ENCODE assay signal across 24 mouse cellular contexts in the genomic region with DNA sequence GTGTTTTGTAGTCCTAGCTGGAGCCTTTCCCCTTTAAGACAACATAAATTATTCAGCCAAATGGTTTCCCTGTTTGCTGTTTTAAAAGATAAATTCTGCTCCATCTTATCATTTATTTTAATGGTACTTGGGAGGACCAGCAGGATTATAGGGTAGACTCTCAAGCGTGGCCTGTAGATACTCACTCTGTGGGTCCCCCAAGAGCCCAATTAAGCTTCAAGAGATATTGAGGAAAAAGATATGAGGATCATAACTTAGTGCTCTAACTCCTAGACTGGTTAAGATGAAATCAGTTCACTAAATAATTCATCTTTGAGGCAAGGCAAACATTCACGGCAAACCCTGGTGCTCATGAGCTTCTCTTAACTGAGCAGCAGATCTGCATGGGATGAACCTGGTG.
DNase-seq lines count a peak whose midpoint lies in the region; ATAC-seq lines count a peak whose summit lies in the region.
"Had no signal": no experiment of that assay in that cellular context is flagged by ENCODE, and none has a peak within 500 bp of the region (broad histone marks: within the 10 kb centered on the region; RNA-seq: fewer than 3 reads in every experiment).

No protein-coding gene starts in this region.

- 82% methylated on average over 2 of the region's 2 CpGs for WGBS in hindbrain, embryonic 13.5 days
- WGBS in hindbrain, embryonic 14.5 days, result 84% methylated on average over 2 of the region's 2 CpGs
- WGBS in midbrain, embryonic 15.5 days, result 67% methylated on average over 2 of the region's 2 CpGs
- 76% methylated on average over 2 of the region's 2 CpGs for WGBS in midbrain, embryonic 14.5 days
- 61% methylated on average over 2 of the region's 2 CpGs for WGBS in neural tube, embryonic 13.5 days

- no peak for DNase-seq in hindbrain, embryonic 14.5 days (ENCODE audit: low spot score)
- no peak for DNase-seq in midbrain, embryonic 14.5 days
- no peak for DNase-seq in neural tube, embryonic 10.5 days (ENCODE audit: extremely low spot score, low spot score)
- DNase-seq: adrenal gland, adult 8-10 months; adrenal gland, postnatal 14 days; adrenal gland, postnatal 36 days; B cell, adult 2 months; cerebellum, adult 11-12 months; cerebellum, adult 2 months; cerebellum, adult 9-10 months; cerebellum, postnatal 10 days; cerebellum, postnatal 25 days had no signal

- H3K4me2 ChIP-seq in hindbrain, embryonic 13.5 days, result no peak overlapping the region
- H3K4me2 ChIP-seq in hindbrain, embryonic 14.5 days (replicated peaks), result no peak overlapping the region
- no peak overlapping the region for H3K4me2 ChIP-seq in midbrain, embryonic 15.5 days
- H3K4me2 ChIP-seq in midbrain, embryonic 14.5 days (ENCODE audit: low read length), result no peak overlapping the region
- H3K4me2 ChIP-seq in neural tube, embryonic 13.5 days, result no peak overlapping the region
- H3K4me2 ChIP-seq: embryonic facial prominence, embryonic 12.5 days; forebrain, embryonic 13.5 days; forebrain, embryonic 15.5 days had no signal

- no peak overlapping the region for H3K27ac ChIP-seq in hindbrain, embryonic 13.5 days
- no peak overlapping the region for H3K27ac ChIP-seq in hindbrain, embryonic 14.5 days
- H3K27ac ChIP-seq in midbrain, embryonic 15.5 days, result no peak overlapping the region
- H3K27ac ChIP-seq in midbrain, embryonic 14.5 days (replicated peaks; ENCODE audit: low read depth, low read length), result no peak overlapping the region
- H3K27ac ChIP-seq in neural tube, embryonic 13.5 days (replicated peaks), result 0 out of 2 replicates have a peak overlapping the region, but pooled peaks have one; percentile 28
- H3K27ac ChIP-seq: embryonic facial prominence, embryonic 10.5 days; embryonic facial prominence, embryonic 12.5 days; forebrain, embryonic 13.5 days; forebrain, embryonic 15.5 days had no signal

- H3K9me3 ChIP-seq in hindbrain, embryonic 13.5 days, result no peaks in the 10 kb centered on the region
- no peaks in the 10 kb centered on the region for H3K9me3 ChIP-seq in hindbrain, embryonic 14.5 days (ENCODE audit: control insufficient read depth, low read length)
- no peaks in the 10 kb centered on the region for H3K9me3 ChIP-seq in midbrain, embryonic 15.5 days
- H3K9me3 ChIP-seq in midbrain, embryonic 14.5 days (ENCODE audit: control insufficient read depth, low read length), result no peaks in the 10 kb centered on the region
- no peaks in the 10 kb centered on the region for H3K9me3 ChIP-seq in neural tube, embryonic 13.5 days
- H3K9me3 ChIP-seq: embryonic facial prominence, embryonic 10.5 days; embryonic facial prominence, embryonic 12.5 days; forebrain, embryonic 13.5 days; forebrain, embryonic 15.5 days; G1E had no signal

- ATAC-seq in hindbrain, embryonic 13.5 days (ENCODE audit: low FRiP score), result peak; percentile 59; the same call in 1 of the 2 replicates
- ATAC-seq in hindbrain, embryonic 14.5 days (ENCODE audit: low FRiP score), result no peak
- peak; percentile 52; the same call in 1 of the 2 replicates for ATAC-seq in midbrain, embryonic 15.5 days (replicated peaks)
- no peak; the same call in 1 of the 2 replicates for ATAC-seq in midbrain, embryonic 14.5 days (ENCODE audit: low FRiP score, low TSS enrichment)
- no peak for ATAC-seq in neural tube, embryonic 13.5 days (ENCODE audit: low read depth)
- ATAC-seq: activated CD4-positive, CD25-positive, alpha-beta regulatory T cell, adult 4 months; CD4-positive, CD25-positive, alpha-beta regulatory T cell, adult 4 months; forebrain, embryonic 13.5 days; forebrain, embryonic 15.5 days; Patski had no signal

- H3K27me3 ChIP-seq in hindbrain, embryonic 13.5 days, result no peaks in the 10 kb centered on the region
- no peaks in the 10 kb centered on the region for H3K27me3 ChIP-seq in hindbrain, embryonic 14.5 days (ENCODE audit: control insufficient read depth, insufficient read depth, low read length)
- no peaks in the 10 kb centered on the region for H3K27me3 ChIP-seq in midbrain, embryonic 15.5 days (replicated peaks)
- no peaks in the 10 kb centered on the region for H3K27me3 ChIP-seq in midbrain, embryonic 14.5 days (ENCODE audit: control insufficient read depth, insufficient read depth, low read length)
- H3K27me3 ChIP-seq in neural tube, embryonic 13.5 days, result no peaks in the 10 kb centered on the region
- H3K27me3 ChIP-seq: CH12.LX; embryonic facial prominence, embryonic 12.5 days; forebrain, embryonic 13.5 days; forebrain, embryonic 15.5 days; Patski had no signal

- H3K4me3 ChIP-seq in hindbrain, embryonic 13.5 days, result no peak overlapping the region
- no peak overlapping the region for H3K4me3 ChIP-seq in hindbrain, embryonic 14.5 days (replicated peaks; ENCODE audit: low read length)
- no peak overlapping the region for H3K4me3 ChIP-seq in midbrain, embryonic 15.5 days
- no peak overlapping the region for H3K4me3 ChIP-seq in midbrain, embryonic 14.5 days (replicated peaks; ENCODE audit: low read depth, low read length)
- no peak overlapping the region for H3K4me3 ChIP-seq in neural tube, embryonic 13.5 days
- H3K4me3 ChIP-seq: embryonic facial prominence, embryonic 10.5 days; embryonic facial prominence, embryonic 12.5 days; forebrain, embryonic 13.5 days; forebrain, embryonic 15.5 days had no signal

- H3K9ac ChIP-seq in hindbrain, embryonic 13.5 days, result no peak overlapping the region
- no peak overlapping the region for H3K9ac ChIP-seq in hindbrain, embryonic 14.5 days
- H3K9ac ChIP-seq in midbrain, embryonic 15.5 days, result no peak overlapping the region
- H3K9ac ChIP-seq in midbrain, embryonic 14.5 days (replicated peaks; ENCODE audit: low read length), result no peak overlapping the region
- H3K9ac ChIP-seq in neural tube, embryonic 13.5 days, result no peak overlapping the region
- H3K9ac ChIP-seq: embryonic facial prominence, embryonic 12.5 days; forebrain, embryonic 13.5 days; forebrain, embryonic 15.5 days had no signal

- H3K4me1 ChIP-seq in hindbrain, embryonic 13.5 days (replicated peaks), result no peaks in the 10 kb centered on the region
- no peaks in the 10 kb centered on the region for H3K4me1 ChIP-seq in hindbrain, embryonic 14.5 days (replicated peaks; ENCODE audit: control insufficient read depth, insufficient read depth, low read length)
- H3K4me1 ChIP-seq in midbrain, embryonic 15.5 days, result no peaks in the 10 kb centered on the region
- H3K4me1 ChIP-seq in midbrain, embryonic 14.5 days (ENCODE audit: control insufficient read depth, insufficient read depth, low read length), result no peaks in the 10 kb centered on the region
- no peaks in the 10 kb centered on the region for H3K4me1 ChIP-seq in neural tube, embryonic 13.5 days (replicated peaks)
- H3K4me1 ChIP-seq: embryonic facial prominence, embryonic 10.5 days; embryonic facial prominence, embryonic 12.5 days; forebrain, embryonic 13.5 days; forebrain, embryonic 15.5 days had no signal

- no peaks in the 10 kb centered on the region for H3K36me3 ChIP-seq in hindbrain, embryonic 13.5 days
- H3K36me3 ChIP-seq in hindbrain, embryonic 14.5 days (replicated peaks; ENCODE audit: control insufficient read depth, insufficient read depth), result no peaks in the 10 kb centered on the region
- H3K36me3 ChIP-seq in midbrain, embryonic 15.5 days (replicated peaks), result no peaks in the 10 kb centered on the region
- H3K36me3 ChIP-seq in midbrain, embryonic 14.5 days (ENCODE audit: control insufficient read depth, insufficient read depth, low read length), result no peaks in the 10 kb centered on the region
- no peaks in the 10 kb centered on the region for H3K36me3 ChIP-seq in neural tube, embryonic 13.5 days
- H3K36me3 ChIP-seq: embryonic facial prominence, embryonic 10.5 days; embryonic facial prominence, embryonic 12.5 days; forebrain, embryonic 15.5 days; G1E had no signal

Comparison
In these comparisons a context has a peak if more than half of its experiments do, and no peak if none do; other contexts are left out.
1. ATAC-seq: peak in hindbrain, embryonic 13.5 days (single experiment) and midbrain, embryonic 15.5 days (single experiment); none in hindbrain, embryonic 14.5 days (single experiment), midbrain, embryonic 14.5 days (single experiment) and neural tube, embryonic 13.5 days (single experiment).